Mouse (Mus musculus) right cerebral cortex, postnatal 25 days (tissue): ENCODE measurements at regions not wholly inside any gene's neighbourhood (a gene's known extent, or its start where the extent isn't known, plus 50 kb on each side); places are given as distances from the start of the nearest gene placed in this dataset.

Source experiments
- DNase-seq: peaks from one replicate; pipeline ENCODE4 v3.0.0; 2022

- no peak for DNase-seq
Measured at GRCm38 (mm10) chr8:87270525-87271187, 201.8 kb downstream of the Cbln1 start.

- no peak for DNase-seq
Measured at GRCm38 (mm10) chr8:87268159-87268558, 204.2 kb downstream of the Cbln1 start.

- DNase-seq: no peak
Measured at GRCm38 (mm10) chr8:87264999-87265398, 207.4 kb downstream of the Cbln1 start.

- no peak for DNase-seq
Measured at GRCm38 (mm10) chr8:87260305-87260704, 212.1 kb downstream of the Cbln1 start.

- no peak for DNase-seq
Measured at GRCm38 (mm10) chr8:87242681-87243080, 229.7 kb downstream of the Cbln1 start.

GRCm38 (mm10) chr8:87237181-87237580, 235.2 kb downstream of the Cbln1 start:
- DNase-seq: no peak

GRCm38 (mm10) chr8:87236438-87236837, 236.0 kb downstream of the Cbln1 start:
- DNase-seq: no peak

GRCm38 (mm10) chr8:87235341-87236075, 236.9 kb downstream of the Cbln1 start:
- DNase-seq: peak; percentile 61

- no peak for DNase-seq
Measured at GRCm38 (mm10) chr8:87234336-87234735, 238.1 kb downstream of the Cbln1 start.

- no peak for DNase-seq
Measured at GRCm38 (mm10) chr8:87233805-87234331, 238.5 kb downstream of the Cbln1 start.

GRCm38 (mm10) chr8:87231762-87232161, 240.6 kb downstream of the Cbln1 start:
- DNase-seq: no peak

- DNase-seq: no peak
Measured at GRCm38 (mm10) chr8:87230096-87230495, 242.3 kb downstream of the Cbln1 start.

GRCm38 (mm10) chr8:87229182-87229581, 243.2 kb downstream of the Cbln1 start:
- no peak for DNase-seq

- DNase-seq: no peak
Measured at GRCm38 (mm10) chr8:87228777-87229176, 243.6 kb downstream of the Cbln1 start.

- DNase-seq: no peak
Measured at GRCm38 (mm10) chr8:87225504-87226425, 246.6 kb downstream of the Cbln1 start.

GRCm38 (mm10) chr8:87220581-87220980, 251.8 kb downstream of the Cbln1 start:
- no peak for DNase-seq

- peak; percentile 33 for DNase-seq
Measured at GRCm38 (mm10) chr8:87218956-87219482, 253.4 kb downstream of the Cbln1 start.

- DNase-seq: no peak
Measured at GRCm38 (mm10) chr8:87214962-87215361, 257.4 kb downstream of the Cbln1 start.

GRCm38 (mm10) chr8:87210546-87210945, 261.9 kb downstream of the Cbln1 start:
- no peak for DNase-seq

GRCm38 (mm10) chr8:87209295-87209694, 263.1 kb downstream of the Cbln1 start:
- DNase-seq: no peak

GRCm38 (mm10) chr8:87208036-87208435, 264.4 kb downstream of the Cbln1 start:
- DNase-seq: no peak

- DNase-seq: no peak
Measured at GRCm38 (mm10) chr8:87202639-87203160, 269.7 kb downstream of the Cbln1 start.
